Mouse (Mus musculus) G1E (cell line): ENCODE measurements around the gene Taf1c.

Source experiments
- CTCF ChIP-seq: IDR thresholded peaks from 2 replicates; pipeline ENCODE4 v1.5.1; 2012; ENCODE audit warnings: low read depth, low read length, inconsistent platforms, mixed read lengths
- GATA1 ChIP-seq: IDR thresholded peaks from 2 replicates; pipeline ENCODE4 v1.6.1; 2012; ENCODE audit warnings: borderline replicate concordance, low read length, inconsistent platforms, mixed read lengths
- GATA2 ChIP-seq: IDR thresholded peaks from 2 replicates; pipeline ENCODE4 v1.6.1; 2012; ENCODE audit warnings: low read depth, low read length, inconsistent platforms, borderline replicate concordance
- POLR2AphosphoS5 ChIP-seq: IDR thresholded peaks from 2 replicates; pipeline ENCODE4 v1.6.1; 2012; ENCODE audit warnings: low read depth, low read length, inconsistent platforms; ENCODE audit not compliant: insufficient replicate concordance

DNA sequence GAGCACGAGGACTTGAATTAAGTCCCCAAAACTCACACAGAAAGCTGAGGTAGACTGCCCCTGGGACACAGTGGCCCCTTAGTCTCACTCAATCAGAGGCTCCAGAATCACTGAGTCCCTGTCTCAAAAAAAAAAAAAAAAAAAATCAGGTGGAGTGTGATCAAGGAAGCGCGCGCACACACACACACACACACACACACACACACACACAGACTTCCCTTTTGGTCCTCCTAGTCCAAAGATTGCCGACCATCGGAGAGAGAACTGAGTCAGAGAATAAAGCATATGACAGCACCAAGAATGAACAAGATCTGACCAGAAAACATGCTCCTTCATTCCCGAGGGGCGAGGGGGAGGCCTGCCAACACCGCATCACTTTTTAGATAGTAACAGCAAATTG is 47.9 kb downstream of the Taf1c start:
- TF ChIP-seq CTCF (no peak), GATA1 (no peak), GATA2 (no peak), POLR2AphosphoS5 (no peak)
